Mouse (Mus musculus) hindbrain, embryonic 11.5 days (tissue): ENCODE measurements around the gene Sohlh1. TPM values are rescaled to one million over a fixed set of nuclear protein-coding genes. Genes with fewer than 3 reads are reported as not detected.

Source experiments
- polyA plus RNA-seq: library from polyadenylated mRNA; unstranded; fragments of >200 nt; fragmentation: Nextera tagmentation; extraction: Ambion mirVana; gene quantifications from 2 replicates; pipeline ENCODE4 v1.2.1, GENCODE M21; 2014

The Sohlh1 gene
- polyA plus RNA-seq, 1 experiment from 2014 or later = not detected

Other genes starting within 250 kb of the Sohlh1 start
- gene Rabl6, start 238.7 kb downstream of the Sohlh1 start, polyA plus RNA-seq = 53.3 and 55.3 TPM in 2 replicates
- 0.14 and 0.22 TPM in 2 replicates for gene Ccdc183, start 229.6 kb downstream of the Sohlh1 start, polyA plus RNA-seq
- gene Tmem141, start 225.2 kb downstream of the Sohlh1 start, polyA plus RNA-seq = 17.6 and 18.0 TPM in 2 replicates
- 0.57 and 0.82 TPM in 2 replicates for gene Fcna, start 219.2 kb downstream of the Sohlh1 start, polyA plus RNA-seq
- gene Lcn8, start 194.1 kb downstream of the Sohlh1 start, polyA plus RNA-seq = not detected in 2 replicates
- not detected in 2 replicates for gene Lcn5, start 189.3 kb downstream of the Sohlh1 start, polyA plus RNA-seq
- not detected in 2 replicates for gene Lcn6, start 170.5 kb downstream of the Sohlh1 start, polyA plus RNA-seq
- gene Lcn10, start 164.5 kb downstream of the Sohlh1 start, polyA plus RNA-seq = 0.20 TPM in 1 of 2 replicates, not detected in the other
- not detected in 2 replicates for gene Obp2a, start 147.2 kb downstream of the Sohlh1 start, polyA plus RNA-seq
- 65.1 and 71.6 TPM in 2 replicates for gene Bmyc, start 140.5 kb downstream of the Sohlh1 start, polyA plus RNA-seq
- gene Obp2b, start 110.2 kb downstream of the Sohlh1 start, polyA plus RNA-seq = not detected in 2 replicates
- gene Lcn3, start 81.7 kb downstream of the Sohlh1 start, polyA plus RNA-seq = not detected in 2 replicates
- gene Lcn11, start 70.2 kb downstream of the Sohlh1 start, polyA plus RNA-seq = not detected in 2 replicates
- gene Gm13539, start 65.0 kb downstream of the Sohlh1 start, polyA plus RNA-seq = not detected in 2 replicates
- not detected in 2 replicates for gene Glt6d1, start 31.4 kb downstream of the Sohlh1 start, polyA plus RNA-seq
- not detected in 2 replicates for gene Lcn9, start 24.1 kb downstream of the Sohlh1 start, polyA plus RNA-seq
- gene Kcnt1, start 16.5 kb upstream of the Sohlh1 start, polyA plus RNA-seq = 0.64 and 0.86 TPM in 2 replicates
- gene Camsap1, start 136.0 kb upstream of the Sohlh1 start, polyA plus RNA-seq = 34.9 and 50.4 TPM in 2 replicates
- 106 and 111 TPM in 2 replicates for gene Ubac1, start 174.5 kb upstream of the Sohlh1 start, polyA plus RNA-seq